Mouse (Mus musculus): ENCODE measurements at regions not wholly inside any gene's neighbourhood (a gene's known extent, or its start where the extent isn't known, plus 50 kb on each side); places are given as distances from the start of the nearest gene placed in this dataset.

DNA sequence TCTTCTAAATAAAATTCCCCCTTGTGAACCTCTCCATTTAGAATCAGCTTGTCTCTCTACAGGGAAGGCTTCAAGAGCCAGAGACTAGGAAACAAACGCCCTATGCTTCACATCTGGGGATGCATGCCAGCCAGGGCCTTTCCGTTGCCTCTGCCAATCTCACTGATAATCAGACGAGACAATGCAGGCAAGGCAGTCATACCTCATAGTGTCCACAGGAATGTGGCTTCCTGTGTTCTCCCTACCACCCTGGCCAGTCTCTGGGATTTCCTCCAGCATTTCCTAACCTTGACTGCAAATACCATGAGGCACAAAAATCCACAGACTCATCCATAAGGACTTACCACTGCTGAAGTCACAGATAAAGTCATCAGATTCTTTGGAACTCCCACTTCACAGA lies 110.4 kb upstream of the Pcgf5 start:
- no peak overlapping the region for H3K27ac ChIP-seq
- 79% methylated on average over 3 of the region's 3 CpGs for WGBS
- no peak for ATAC-seq (ENCODE audit: low FRiP score)
- H3K27me3 ChIP-seq = no peaks in the 10 kb centered on the region
- H3K36me3 ChIP-seq = no peaks in the 10 kb centered on the region
- H3K9me3 ChIP-seq (replicated peaks) = no peaks in the 10 kb centered on the region
- no peaks in the 10 kb centered on the region for H3K4me1 ChIP-seq
- H3K4me3 ChIP-seq = no peak overlapping the region
- H3K9ac ChIP-seq = no peak overlapping the region
- H3K4me2 ChIP-seq (replicated peaks) = no peak overlapping the region

GRCm38 (mm10) chr19:36238536-36238935 lies 109.6 kb upstream of the Pcgf5 start:
- ATAC-seq (ENCODE audit: low FRiP score) = no peak
- Histone ChIP-seq H3K4me2 (replicated peaks) (no peak overlapping the region), H3K9me3 (replicated peaks) (no peaks in the 10 kb centered on the region), H3K4me1 (no peaks in the 10 kb centered on the region), H3K4me3 (no peak overlapping the region), H3K27ac (no peak overlapping the region), H3K27me3 (no peaks in the 10 kb centered on the region), H3K9ac (no peak overlapping the region), H3K36me3 (no peaks in the 10 kb centered on the region)
- 86% methylated on average over 3 of the region's 3 CpGs for WGBS

DNA sequence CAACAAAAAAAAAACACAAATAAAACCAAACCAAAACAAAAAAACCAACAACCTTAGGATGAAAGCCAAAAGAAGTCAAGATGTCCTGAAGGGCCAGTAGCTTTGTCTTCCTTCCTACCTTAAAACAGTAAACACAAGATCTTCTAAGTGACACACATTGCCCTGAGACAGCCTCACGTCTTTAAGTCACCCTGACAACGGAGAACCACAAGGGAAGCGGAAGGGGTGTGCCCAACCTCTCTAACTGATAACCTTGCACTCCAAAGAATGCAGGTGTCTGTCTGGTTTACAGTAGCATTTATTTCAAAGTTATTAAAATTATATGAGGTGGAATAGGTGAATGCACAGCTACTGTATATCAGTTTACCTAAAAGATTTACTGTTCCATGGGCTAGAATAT lies 105.7 kb upstream of the Pcgf5 start:
- Histone ChIP-seq H3K9ac (no peak overlapping the region), H3K36me3 (no peaks in the 10 kb centered on the region), H3K27me3 (no peaks in the 10 kb centered on the region), H3K4me1 (no peaks in the 10 kb centered on the region), H3K4me2 (replicated peaks) (no peak overlapping the region), H3K9me3 (replicated peaks) (no peaks in the 10 kb centered on the region), H3K27ac (no peak overlapping the region), H3K4me3 (no peak overlapping the region)
- no peak for ATAC-seq (ENCODE audit: low FRiP score)
- WGBS = 84% methylated on average over 3 of the region's 3 CpGs

GRCm38 (mm10) chr19:36242946-36243345 lies 105.2 kb upstream of the Pcgf5 start:
- Histone ChIP-seq H3K4me2 (replicated peaks) (no peak overlapping the region), H3K36me3 (no peaks in the 10 kb centered on the region), H3K9ac (no peak overlapping the region), H3K27ac (no peak overlapping the region), H3K4me3 (no peak overlapping the region), H3K9me3 (replicated peaks) (no peaks in the 10 kb centered on the region), H3K27me3 (no peaks in the 10 kb centered on the region), H3K4me1 (no peaks in the 10 kb centered on the region)
- no peak for ATAC-seq (ENCODE audit: low FRiP score)
- 86% methylated on average over 5 of the region's 5 CpGs for WGBS

- Histone ChIP-seq H3K27me3 (no peaks in the 10 kb centered on the region), H3K9me3 (replicated peaks) (no peaks in the 10 kb centered on the region), H3K4me1 (no peaks in the 10 kb centered on the region), H3K36me3 (no peaks in the 10 kb centered on the region), H3K4me2 (replicated peaks) (no peak overlapping the region), H3K9ac (no peak overlapping the region), H3K27ac (no peak overlapping the region), H3K4me3 (no peak overlapping the region)
- ATAC-seq (ENCODE audit: low FRiP score) = no peak
- 92% methylated on average over 3 of the region's 3 CpGs for WGBS
Measured at GRCm38 (mm10) chr19:36252522-36252921, 95.6 kb upstream of the Pcgf5 start.

GRCm38 (mm10) chr19:36257748-36258538 lies 90.2 kb upstream of the Pcgf5 start:
- ATAC-seq (ENCODE audit: low FRiP score) = no peak
- WGBS = 77% methylated on average over 10 of the region's 10 CpGs

GRCm38 (mm10) chr19:36261819-36262218 lies 86.3 kb upstream of the Pcgf5 start:
- ATAC-seq (ENCODE audit: low FRiP score) = no peak
- Histone ChIP-seq H3K27ac (no peak overlapping the region), H3K27me3 (no peaks in the 10 kb centered on the region), H3K4me3 (no peak overlapping the region), H3K4me1 (no peaks in the 10 kb centered on the region), H3K9ac (no peak overlapping the region), H3K36me3 (no peaks in the 10 kb centered on the region), H3K9me3 (replicated peaks) (no peaks in the 10 kb centered on the region), H3K4me2 (replicated peaks) (no peak overlapping the region)
- 89% methylated on average over 5 of the region's 5 CpGs for WGBS

More at GRCm38 (mm10) chr19:36257748-36258538, 90.2 kb upstream of the Pcgf5 start:
- Histone ChIP-seq H3K9ac (no peak overlapping the region), H3K4me3 (no peak overlapping the region), H3K9me3 (replicated peaks) (no peaks in the 10 kb centered on the region), H3K4me1 (no peaks in the 10 kb centered on the region), H3K4me2 (replicated peaks) (no peak overlapping the region), H3K27me3 (no peaks in the 10 kb centered on the region), H3K27ac (no peak overlapping the region), H3K36me3 (no peaks in the 10 kb centered on the region)

DNA sequence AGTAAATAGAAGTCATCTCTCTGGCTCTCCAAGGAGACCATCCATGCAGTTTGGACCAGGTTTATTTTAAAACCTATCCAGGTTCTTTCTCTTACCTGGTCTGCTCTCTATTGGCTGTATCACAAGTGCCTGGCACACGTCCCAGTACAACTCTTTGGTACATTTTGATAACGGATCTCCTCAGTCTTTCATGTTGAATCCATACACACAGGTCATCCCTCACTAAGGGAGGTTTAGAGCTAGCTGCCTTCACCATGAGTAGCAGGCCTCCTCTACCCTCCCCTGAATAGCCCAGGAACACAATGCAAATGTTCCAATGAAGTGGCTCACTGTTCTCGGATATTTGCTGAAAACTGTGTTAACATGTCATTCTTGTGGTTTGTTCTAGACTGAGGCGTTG lies 84.2 kb upstream of the Pcgf5 start:
- Histone ChIP-seq H3K4me2 (replicated peaks) (no peak overlapping the region), H3K9ac (no peak overlapping the region), H3K36me3 (no peaks in the 10 kb centered on the region), H3K4me1 (no peaks in the 10 kb centered on the region), H3K27me3 (no peaks in the 10 kb centered on the region), H3K27ac (no peak overlapping the region), H3K4me3 (no peak overlapping the region), H3K9me3 (replicated peaks) (no peaks in the 10 kb centered on the region)
- no peak for ATAC-seq (ENCODE audit: low FRiP score)
- WGBS = 83% methylated on average over 4 of the region's 4 CpGs

- 78% methylated on average over 2 of the region's 2 CpGs for WGBS
- no peaks in the 10 kb centered on the region for H3K36me3 ChIP-seq
- H3K27me3 ChIP-seq = no peaks in the 10 kb centered on the region
- no peak overlapping the region for H3K4me2 ChIP-seq (replicated peaks)
- no peaks in the 10 kb centered on the region for H3K4me1 ChIP-seq
- no peak overlapping the region for H3K9ac ChIP-seq
- no peaks in the 10 kb centered on the region for H3K9me3 ChIP-seq (replicated peaks)
- no peak for ATAC-seq (ENCODE audit: low FRiP score)
- H3K27ac ChIP-seq = no peak overlapping the region
- H3K4me3 ChIP-seq = no peak overlapping the region
Measured at GRCm38 (mm10) chr19:36264397-36264796, 83.7 kb upstream of the Pcgf5 start.

DNA sequence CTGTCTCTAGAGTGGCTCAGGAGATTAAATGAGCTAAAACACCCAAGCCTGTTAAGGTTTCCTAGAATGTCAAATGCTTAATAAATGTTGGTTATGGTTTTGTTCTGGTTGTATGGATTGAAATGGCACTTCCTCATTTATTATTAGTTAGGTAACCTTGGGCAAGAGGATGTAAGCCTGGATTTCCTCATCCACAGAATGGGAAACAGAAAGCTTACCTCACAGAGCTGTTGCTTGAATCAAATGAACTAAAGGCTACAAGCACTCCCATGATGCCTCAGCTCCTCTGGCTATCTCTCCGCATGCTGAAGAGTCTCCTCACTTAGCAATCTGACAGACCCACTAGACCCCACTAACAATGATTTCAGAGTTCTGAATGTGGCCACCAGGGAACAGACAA lies 82.8 kb upstream of the Pcgf5 start:
- WGBS = 77% methylated on average over 1 of the region's 1 CpGs
- no peaks in the 10 kb centered on the region for H3K9me3 ChIP-seq (replicated peaks)
- no peak overlapping the region for H3K4me3 ChIP-seq
- no peak for ATAC-seq (ENCODE audit: low FRiP score)
- no peak overlapping the region for H3K4me2 ChIP-seq (replicated peaks)
- no peak overlapping the region for H3K27ac ChIP-seq
- H3K4me1 ChIP-seq = no peaks in the 10 kb centered on the region
- H3K36me3 ChIP-seq = no peaks in the 10 kb centered on the region
- H3K9ac ChIP-seq = no peak overlapping the region
- no peaks in the 10 kb centered on the region for H3K27me3 ChIP-seq

DNA sequence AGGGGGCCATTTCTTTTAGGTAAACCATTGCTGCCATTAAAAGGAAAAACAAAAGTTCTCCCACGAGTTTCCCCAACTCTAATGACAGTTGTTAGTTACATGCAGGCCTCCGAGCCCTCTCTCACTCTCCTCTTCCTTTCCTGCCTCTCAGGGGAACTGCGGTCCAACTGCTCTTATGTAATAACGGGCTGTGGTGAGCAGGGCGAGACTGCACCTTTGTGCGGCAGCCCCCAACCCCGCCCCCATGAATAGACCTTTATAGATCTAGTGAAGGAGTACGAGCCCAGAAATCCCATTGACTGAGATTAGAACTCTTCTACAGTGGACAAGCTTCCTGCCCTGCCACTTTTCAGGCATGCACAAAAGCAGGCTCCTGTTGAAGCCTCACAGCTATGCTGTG lies 81.8 kb upstream of the Pcgf5 start:
- ATAC-seq (ENCODE audit: low FRiP score) = no peak
- 72% methylated on average over 8 of the region's 8 CpGs for WGBS
- no peaks in the 10 kb centered on the region for H3K4me1 ChIP-seq
- H3K27me3 ChIP-seq = no peaks in the 10 kb centered on the region
- H3K4me3 ChIP-seq = no peak overlapping the region
- no peak overlapping the region for H3K27ac ChIP-seq
- H3K9ac ChIP-seq = no peak overlapping the region
- no peaks in the 10 kb centered on the region for H3K9me3 ChIP-seq (replicated peaks)
- H3K4me2 ChIP-seq (replicated peaks) = no peak overlapping the region
- no peaks in the 10 kb centered on the region for H3K36me3 ChIP-seq

DNA sequence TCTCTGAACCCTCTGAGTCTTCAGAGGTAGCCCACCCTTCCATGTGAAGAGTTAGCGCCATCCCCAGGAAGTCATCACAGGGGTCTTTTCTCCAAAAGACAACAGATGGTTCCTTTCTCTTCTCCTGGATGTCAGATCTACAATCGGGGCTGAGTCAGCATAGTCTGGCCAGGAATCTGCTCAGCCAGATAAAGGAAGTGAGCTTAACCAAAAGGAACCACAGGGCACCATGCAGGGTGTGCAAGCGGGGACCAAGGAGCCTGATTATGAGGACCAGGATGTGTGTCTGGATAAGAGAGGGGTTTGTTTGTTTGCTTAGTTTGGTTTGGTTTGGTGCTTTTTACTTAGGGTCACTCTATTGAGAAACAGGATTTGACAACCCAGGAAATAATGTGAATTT lies 74.6 kb upstream of the Pcgf5 start:
- WGBS = 28% methylated on average over 3 of the region's 3 CpGs
- ATAC-seq (ENCODE audit: low FRiP score) = no peak
- no peaks in the 10 kb centered on the region for H3K9me3 ChIP-seq (replicated peaks)

DNA sequence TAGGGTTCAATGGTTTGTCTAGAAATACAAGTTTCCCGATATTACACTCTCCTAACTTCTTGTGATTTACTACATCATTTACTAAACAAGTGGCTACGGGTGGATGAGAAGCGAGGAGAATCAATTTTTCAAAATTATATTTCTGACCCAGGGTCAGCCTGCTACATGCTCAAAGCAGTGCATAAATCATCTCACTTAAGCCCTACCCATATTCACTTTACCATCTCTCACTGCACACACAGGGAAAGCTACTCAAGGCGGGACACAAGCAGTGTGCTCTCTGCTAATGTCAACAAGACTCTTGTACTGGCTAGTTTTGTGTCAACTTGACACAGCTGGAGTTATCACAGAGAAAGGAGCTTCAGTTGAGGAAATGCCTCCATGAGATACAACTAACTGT lies 62.6 kb upstream of the Pcgf5 start:
- Histone ChIP-seq H3K36me3 (no peaks in the 10 kb centered on the region), H3K27ac (no peak overlapping the region), H3K4me3 (no peak overlapping the region), H3K9ac (no peak overlapping the region), H3K4me1 (no peaks in the 10 kb centered on the region), H3K27me3 (no peaks in the 10 kb centered on the region), H3K4me2 (replicated peaks) (no peak overlapping the region), H3K9me3 (replicated peaks) (no peaks in the 10 kb centered on the region)
- WGBS = 89% methylated on average over 4 of the region's 4 CpGs
- no peak for ATAC-seq (ENCODE audit: low FRiP score)

More for the DNA sequence above, 74.6 kb upstream of the Pcgf5 start:
- Histone ChIP-seq H3K36me3 (no peaks in the 10 kb centered on the region), H3K4me1 (no peaks in the 10 kb centered on the region), H3K9ac (no peak overlapping the region), H3K27me3 (no peaks in the 10 kb centered on the region), H3K4me3 (no peak overlapping the region), H3K27ac (no peak overlapping the region), H3K4me2 (replicated peaks) (no peak overlapping the region)
